Mouse (Mus musculus) cerebellum, adult (tissue): ENCODE measurements around the gene Nsfl1c.
A peak's percentile ranks its signal among the peaks of the same experiment; 100 is the strongest.
"Not testable (repeated sequence)": the region's sequence is repeated elsewhere in the genome, so short reads cannot be mapped to it uniquely, and the experiment has no call there.

ENCODE experiments used
- ATAC-seq: cut with Nextera tagmentation; 2 replicates; pipeline ENCODE4 v1.9.2; 2017; ENCODE audit warnings: mild to moderate bottlenecking, moderate library complexity, mixed read lengths; ENCODE audit not compliant: insufficient number of reproducible peaks, low FRiP score, low TSS enrichment

Gene Nsfl1c

GRCm38 (mm10) chr2:151494035-151494803, at the start of gene Nsfl1c:
TSS of gene Nsfl1c (plus strand) at chr2:151494182.
- peak; percentile 97 for ATAC-seq

DNA sequence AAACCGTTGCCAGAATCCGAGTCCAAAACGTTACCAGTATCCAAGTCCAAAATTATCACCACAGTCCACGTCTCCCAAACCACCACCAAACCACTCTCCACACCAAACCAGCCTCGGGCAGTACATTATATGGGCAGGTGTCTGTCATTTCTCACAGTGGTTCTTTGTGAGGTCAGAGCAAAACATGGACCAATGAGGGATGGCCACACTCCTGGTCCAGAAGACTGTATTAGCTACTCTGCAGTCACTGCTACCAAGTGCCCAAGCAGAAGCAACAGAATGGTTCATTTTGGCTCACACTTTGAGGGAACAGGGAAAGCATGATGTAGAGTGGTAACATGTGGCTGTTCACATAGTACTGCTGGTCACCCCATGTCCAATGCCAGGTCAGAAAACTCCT, 17.9 kb upstream of the Nsfl1c start, which contains the start of gene 4921509C19Rik:
4921509C19Rik (minus strand) TSS at position 101 of the 400 bp plus-strand sequence.
- ATAC-seq = not testable (repeated sequence)

DNA sequence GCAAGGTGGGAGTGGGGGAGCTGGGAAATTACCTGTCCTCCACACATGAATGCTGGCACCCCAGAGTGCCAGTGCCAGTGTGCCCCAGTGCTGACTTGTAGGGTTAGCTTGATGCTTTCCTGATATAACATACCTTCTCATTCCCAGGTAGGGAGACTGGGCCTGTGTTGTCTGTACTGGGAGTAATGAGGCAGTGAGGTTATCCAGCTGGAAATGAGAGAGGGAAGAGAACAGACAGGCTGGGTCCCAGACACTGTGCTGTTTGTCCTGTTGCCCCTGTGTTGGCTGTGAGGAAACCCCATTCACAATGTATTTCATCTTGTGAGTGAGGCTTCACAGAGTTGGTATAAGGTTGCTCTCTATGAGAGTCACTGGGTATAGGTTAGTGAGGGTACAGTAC, 7.5 kb upstream of the Nsfl1c start:
- ATAC-seq = no peak

GRCm38 (mm10) chr2:151498358-151498757, 4.4 kb downstream of the Nsfl1c start:
- no peak for ATAC-seq

- ATAC-seq = no peak
Measured at GRCm38 (mm10) chr2:151500442-151501007, 6.5 kb downstream of the Nsfl1c start.

DNA sequence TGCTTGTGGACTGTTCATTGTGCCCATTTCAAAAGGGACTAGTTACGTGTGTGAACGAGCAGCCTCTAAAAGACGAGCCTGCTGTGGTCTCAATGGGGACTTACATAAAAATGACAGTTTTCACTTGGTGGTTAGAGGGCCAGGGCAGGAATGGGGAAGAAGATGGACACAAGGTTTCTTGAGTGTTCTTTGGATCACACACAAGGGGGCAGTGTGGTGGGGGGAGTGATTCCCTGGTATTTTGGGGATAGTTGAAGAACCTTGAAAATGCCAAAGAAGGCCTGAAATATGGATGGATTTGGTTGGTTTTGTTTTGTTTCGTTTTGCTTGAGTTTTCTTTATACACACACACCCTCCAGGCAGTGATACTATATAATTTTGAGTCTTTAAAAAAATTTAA, 10.2 kb downstream of the Nsfl1c start:
- no peak for ATAC-seq

DNA sequence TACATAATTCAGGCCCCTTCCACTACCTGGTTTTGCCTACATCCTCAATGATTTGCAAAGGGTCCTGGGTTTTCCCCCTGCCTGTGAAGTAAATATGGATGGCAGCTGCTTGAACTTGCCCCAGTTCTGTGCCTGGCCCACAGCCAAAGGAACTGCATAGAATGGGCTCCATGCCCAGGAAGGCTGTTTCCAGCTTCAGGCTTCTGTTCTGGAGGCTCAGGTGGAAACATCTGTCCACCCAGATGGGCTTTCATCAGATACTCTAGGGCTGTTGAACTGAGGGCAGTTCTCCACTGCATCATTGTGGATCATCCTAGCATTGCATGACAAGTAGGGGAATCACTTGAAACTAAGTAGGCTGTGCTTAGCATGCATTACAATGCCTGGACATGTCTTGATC, 18.2 kb downstream of the Nsfl1c start:
- no peak for ATAC-seq

DNA sequence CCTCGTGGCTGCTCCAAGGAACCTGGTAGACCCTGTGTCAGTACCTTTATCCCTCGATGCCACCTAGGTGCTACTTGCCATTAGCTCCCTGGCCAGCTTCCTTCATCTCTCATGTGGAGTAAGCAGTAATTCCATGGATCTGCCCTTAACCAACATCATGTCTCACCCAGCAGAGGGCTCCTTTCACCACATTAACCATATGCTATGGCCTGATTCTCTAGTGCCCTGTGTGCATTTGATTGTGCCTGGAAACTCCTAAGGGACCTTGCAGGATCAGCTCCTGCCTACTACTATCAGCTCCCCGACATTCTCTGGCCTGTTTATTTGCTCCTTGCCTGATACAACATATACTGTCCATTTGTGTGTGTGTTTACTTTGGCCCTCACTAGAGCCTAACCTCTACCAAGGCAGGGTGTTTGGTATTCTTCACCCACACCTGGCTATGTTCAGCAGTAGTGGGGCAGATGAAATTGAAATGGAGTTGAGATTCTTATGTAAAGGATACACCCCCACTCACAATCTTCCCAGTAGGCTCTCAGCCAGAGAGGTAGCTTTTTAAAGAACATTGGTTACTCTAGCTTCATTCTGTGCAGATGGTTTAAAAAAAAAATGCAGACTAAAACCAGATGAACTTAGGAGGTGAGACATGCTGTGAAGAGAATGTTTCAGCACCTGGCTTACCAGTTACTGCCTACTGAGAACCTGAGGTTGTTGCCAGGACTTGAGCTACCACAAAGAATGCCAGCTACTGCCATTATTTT, 19.7 kb downstream of the Nsfl1c start:
- no peak for ATAC-seq

GRCm38 (mm10) chr2:151519000-151519399, 25.0 kb downstream of the Nsfl1c start:
- ATAC-seq = no peak

GRCm38 (mm10) chr2:151524324-151525041, 30.5 kb downstream of the Nsfl1c start:
- ATAC-seq = no peak

GRCm38 (mm10) chr2:151525520-151525919, 31.5 kb downstream of the Nsfl1c start:
- ATAC-seq = no peak

DNA sequence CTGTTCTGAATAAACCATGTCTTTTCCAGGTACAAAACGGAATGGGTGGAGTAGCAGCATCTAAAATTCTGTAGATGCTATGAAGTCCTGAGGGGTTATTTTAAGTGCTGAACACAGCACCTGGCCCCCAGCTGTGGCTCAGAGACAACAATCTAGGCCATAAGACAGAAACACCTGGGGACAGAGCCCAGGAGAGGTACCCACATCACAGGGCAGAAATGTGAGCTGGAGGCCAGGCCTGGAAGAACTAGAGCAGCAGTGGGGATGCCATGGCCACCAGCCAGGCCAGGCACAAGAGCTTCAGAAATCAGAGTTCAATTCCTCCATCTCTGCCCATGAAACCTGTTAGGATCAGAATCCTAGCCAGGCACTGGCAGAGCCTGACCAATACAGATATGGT, 34.1 kb downstream of the Nsfl1c start:
- ATAC-seq = no peak

DNA sequence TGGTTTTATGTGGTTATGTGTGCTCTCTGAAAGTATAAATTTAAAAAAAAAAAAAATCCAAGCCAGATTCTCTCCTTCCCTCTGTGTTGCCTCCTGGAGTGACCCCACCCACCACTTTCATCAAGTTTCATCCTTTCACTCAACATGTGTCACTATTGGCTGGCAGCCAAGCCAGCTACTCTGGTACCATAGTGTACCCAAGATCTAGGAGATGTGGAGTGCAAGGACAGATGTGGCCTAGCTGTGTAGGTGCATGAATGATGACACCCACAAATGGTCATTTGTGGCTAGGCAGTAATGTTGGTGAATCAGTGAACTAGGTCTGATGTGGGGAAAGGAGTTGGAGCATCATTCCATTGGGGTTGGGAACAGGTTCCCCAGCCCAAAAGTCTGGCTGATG, 35.2 kb downstream of the Nsfl1c start:
- no peak for ATAC-seq

DNA sequence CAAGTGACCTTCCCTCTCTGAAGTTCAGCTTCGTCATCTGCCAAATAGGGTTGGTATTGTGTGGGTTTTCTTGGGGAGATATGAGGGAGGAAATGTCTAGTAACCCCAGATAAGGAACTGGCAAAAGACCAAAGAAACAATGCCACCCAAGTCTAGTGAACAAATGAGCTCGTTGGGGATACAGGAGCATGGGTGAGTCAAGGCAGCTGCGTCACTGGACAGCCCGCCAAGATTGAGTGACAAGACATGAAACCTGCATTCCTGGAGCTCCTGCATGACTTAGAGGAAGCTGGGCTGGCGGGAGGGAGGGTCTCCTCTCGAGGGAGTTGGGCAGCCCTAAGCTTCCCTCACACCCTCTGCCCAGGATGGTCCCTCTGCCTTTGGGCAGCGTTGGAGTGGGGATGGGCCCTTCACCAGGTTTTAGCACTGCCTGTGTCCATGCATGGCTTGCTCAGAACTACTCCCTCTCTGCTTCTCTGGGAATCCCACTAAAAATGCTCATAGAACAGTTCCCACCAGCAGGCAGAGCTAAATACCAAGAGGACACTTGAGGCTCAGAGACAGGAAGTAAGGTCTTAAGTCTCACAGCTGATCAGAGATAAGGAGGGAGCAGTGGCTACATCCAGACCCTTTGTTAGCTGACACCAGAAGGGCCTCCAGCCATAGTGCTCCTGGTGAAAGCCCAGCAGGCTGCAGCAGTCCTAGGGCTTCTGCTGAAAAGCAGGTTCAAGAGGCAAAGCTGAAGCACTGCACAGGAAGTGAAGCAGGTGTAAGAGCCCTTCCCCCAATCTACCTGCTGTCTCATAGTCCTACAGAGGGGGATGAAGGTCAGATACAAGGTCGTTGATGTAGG, 36.6 kb downstream of the Nsfl1c start:
- no peak for ATAC-seq

GRCm38 (mm10) chr2:151533632-151534031, 39.6 kb downstream of the Nsfl1c start:
- no peak for ATAC-seq

DNA sequence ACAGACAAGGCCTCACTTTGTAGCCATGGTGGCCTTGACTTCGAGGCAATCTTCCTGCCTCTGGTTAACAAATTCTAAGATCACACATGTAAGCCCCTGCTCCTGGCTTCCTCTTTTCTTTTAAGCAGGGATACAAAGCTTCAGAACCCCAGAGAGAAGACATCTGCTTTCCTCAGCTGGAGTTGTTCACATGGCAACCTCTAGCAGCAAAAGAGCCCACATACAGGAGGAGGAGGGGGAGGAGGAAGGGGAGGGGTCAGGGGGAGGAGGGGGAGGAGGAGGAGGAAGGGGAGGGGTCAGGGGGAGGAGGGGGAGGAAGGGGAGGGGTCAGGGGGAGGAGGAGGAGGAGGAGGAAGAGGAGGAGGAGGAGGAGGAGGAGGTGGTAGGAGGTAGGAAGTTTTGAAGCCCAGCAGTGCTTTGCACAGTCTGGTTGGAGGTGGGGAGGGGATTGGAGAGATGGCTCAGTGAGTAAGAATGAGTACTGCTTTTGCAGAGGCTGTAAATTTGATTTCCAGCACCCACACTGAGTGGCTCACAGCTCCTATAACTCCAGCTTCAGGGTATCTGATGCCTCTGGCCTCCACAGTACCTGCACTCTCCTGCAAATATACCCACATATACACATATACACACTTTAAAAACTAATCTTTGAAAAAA, 42.1 kb downstream of the Nsfl1c start:
- ATAC-seq = no peak

DNA sequence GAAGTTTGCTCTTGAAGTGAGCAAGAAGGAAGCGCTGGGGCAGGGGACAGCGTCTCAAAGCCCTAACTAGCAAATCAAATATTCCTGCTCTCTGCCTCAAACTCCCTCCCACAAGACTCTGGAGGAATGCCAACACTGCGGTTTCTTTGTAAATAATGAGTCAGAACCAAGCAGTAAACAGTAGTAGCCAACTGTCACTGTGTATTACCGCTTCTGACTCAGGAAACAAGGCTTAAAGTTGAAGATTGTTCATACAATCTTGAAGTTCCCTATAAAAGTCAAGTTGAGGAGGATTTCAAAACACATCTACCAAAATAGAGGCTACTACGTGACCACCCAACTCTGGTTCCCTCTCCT, 42.6 kb downstream of the Nsfl1c start:
- no peak for ATAC-seq

DNA sequence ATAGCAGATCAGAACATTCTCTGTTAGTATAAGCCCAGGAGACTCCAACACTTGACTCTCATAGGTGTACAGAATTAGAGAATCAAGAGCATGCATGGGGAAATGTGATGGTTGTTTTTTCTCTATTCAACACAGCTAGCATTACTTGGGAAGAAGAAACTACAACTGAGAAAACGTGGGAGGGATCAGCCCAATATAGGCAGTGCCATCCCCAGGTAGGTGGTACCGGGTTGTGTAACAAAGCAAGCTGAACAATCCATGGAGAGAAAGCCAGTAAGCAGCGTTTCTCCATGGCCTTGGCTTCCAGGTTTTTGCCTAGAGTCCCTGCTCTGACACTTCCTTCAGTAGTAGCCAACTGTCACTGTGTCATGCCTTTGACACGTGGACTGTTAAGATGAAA, 44.7 kb downstream of the Nsfl1c start:
- no peak for ATAC-seq

- ATAC-seq = peak; percentile 92
Measured at GRCm38 (mm10) chr2:151542323-151543062, 48.5 kb downstream of the Nsfl1c start, which contains the start of gene Fkbp1a. TSS of gene Fkbp1a (plus strand) at chr2:151542483.
